Mouse (Mus musculus) kidney, postnatal 14 days (tissue): ENCODE measurements around the gene Egfr.

ENCODE experiments used
- DNase-seq: peaks from one replicate; pipeline ENCODE4 v3.0.0; 2022; ENCODE audit warnings: mixed read lengths

Gene Egfr

DNA sequence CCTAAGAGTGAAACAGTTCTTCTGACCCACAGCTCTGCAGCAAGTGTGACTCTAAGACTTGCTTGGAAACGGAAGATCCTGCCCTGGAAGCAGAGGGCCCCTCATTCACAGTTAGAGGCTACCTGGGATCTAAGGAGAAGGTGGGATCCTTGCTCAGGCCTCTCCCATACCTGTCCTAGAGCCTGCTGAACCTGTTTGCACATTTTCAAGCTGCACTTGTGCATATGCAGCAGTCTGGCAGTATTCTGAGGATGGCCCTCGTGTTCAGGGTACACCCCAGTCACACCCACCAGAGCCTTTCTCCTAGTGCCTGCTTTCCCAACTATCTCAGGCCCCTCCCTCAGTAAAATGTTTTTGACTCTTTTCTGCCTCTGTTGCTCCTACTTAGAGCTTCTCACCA lies 29.6 kb downstream of the Egfr start:
- no peak for DNase-seq

- peak; percentile 45 for DNase-seq
Measured at GRCm38 (mm10) chr11:16783926-16784659, 32.1 kb downstream of the Egfr start.

DNA sequence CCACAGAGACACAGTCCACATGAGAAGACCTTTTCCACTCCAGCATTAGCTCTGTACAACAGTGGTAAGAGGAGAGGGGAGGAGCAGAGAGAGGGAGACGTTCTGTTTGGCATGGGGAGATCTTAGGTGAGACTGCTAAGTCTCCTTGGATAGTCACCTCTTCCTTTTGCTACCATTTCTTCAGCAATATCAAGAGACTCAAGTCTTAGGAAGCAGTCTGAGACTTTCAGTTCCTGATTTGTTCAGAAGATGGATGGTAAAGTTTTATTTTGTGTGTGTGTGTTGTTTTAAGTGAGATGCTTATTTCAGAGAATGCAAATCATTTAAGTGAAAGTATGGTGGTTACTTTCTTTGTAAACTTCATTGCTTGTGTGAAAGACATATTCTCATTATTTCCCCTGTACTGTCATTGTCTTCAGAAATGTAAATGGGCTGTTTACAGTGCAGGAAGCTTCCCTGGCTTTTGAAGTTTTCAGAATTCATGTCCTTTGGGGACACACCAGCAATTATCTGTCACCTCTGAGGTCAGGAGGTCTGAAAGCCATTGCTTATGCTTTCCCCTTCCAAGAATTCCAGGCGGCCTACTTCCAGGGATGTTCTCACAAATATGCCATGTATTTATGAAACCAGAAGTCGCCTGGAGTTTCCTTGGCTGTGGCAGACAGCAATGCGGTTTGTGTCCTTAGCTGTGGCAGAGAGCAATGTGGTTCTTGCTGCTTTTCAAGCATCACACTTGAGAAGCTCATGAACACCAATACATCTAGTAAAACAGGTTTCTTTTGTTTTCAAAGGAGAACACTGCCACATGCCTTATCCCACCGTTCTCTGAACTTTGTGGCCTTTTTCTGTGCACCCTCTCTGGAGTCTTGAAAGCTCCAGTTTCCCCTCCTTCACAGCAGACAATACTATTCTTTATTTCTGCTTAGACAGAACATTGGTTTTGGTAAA lies 40.9 kb downstream of the Egfr start:
- DNase-seq: peak; percentile 36

DNA sequence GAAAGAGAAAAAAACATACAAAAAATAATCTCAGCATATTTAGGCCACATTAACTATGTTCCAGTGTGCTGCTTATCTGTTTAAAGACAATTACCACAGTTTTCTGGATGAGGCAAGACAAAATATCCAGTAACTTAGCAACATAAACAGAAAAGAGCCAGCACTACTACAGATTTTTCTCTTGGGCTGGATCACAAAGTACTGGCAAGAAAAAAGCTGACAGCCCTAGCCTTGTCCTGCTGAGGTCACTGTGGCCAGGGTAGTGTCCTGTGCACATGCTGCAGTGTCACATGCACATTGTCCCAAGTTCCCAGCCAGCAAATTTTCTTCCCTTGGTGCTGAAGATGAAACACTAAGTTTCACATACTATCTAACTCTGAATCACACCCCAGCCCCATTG lies 43.0 kb downstream of the Egfr start:
- DNase-seq: peak; percentile 35

DNA sequence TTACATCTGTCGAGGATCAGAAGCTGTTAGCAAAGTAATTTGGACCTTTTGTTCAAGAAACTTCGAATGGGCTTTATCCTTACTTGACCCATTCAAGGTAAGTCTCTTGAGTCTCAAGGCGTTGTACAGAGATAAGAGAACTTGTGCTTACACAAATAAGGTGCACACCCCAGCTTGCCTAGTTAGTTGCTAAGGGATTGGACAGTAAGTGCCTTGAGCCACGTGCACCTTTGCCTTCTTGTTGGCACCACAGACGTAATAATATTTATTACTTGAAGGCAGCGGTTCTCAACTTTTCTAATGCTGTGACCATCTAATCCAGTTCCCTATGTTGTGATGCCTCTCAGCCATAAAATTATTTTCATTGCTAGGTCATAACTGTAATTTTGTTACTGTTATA lies 43.5 kb downstream of the Egfr start:
- no peak for DNase-seq

DNA sequence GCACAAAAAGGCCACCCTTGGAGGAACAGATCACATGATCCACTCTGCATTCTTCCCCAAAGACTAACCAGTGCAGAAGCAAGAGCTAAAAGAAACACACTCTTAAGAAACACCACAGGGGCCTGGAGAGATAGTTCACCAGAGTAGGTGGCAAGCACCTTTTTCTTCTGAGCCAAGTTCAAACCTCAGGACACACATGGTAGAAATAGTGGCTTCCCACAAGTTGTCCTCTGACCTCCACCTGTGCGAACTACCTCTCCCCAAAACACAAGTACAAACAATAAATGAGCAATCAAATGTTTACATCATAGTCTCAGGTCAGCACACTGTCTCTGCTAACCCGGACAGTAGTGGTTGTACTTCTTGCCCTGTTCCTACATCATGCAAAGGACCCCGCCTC lies 45.5 kb downstream of the Egfr start:
- no peak for DNase-seq

GRCm38 (mm10) chr11:16798136-16798535 lies 46.1 kb downstream of the Egfr start:
- DNase-seq: no peak

DNA sequence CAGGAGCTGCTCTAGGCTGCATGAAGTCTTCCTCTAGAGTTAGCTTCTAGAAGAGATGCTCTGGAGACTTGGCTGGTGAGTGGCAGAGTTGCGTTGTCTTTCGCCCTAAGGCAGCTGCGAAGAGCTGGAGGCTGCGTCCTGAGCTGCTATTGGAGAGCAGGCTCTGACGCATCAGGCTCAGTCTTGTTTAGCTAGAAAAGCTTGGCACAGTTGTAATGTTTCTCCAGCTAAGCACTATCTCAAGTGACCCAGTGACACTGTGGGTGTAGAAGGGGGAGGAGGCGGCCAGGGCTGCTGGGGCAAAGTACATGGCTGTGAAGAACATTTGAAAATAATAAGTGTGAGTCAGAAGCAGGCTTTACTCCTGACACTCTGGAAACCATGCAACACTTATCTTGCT lies 48.5 kb downstream of the Egfr start:
- peak; percentile 89 for DNase-seq

GRCm38 (mm10) chr11:16802668-16803067 lies 50.7 kb downstream of the Egfr start:
- no peak for DNase-seq

- DNase-seq: peak; percentile 73
Measured at GRCm38 (mm10) chr11:16804016-16804415, 52.0 kb downstream of the Egfr start.

- no peak for DNase-seq
Measured at GRCm38 (mm10) chr11:16805886-16806285, 53.9 kb downstream of the Egfr start.

GRCm38 (mm10) chr11:16809161-16809967 lies 57.4 kb downstream of the Egfr start:
- DNase-seq: no peak

DNA sequence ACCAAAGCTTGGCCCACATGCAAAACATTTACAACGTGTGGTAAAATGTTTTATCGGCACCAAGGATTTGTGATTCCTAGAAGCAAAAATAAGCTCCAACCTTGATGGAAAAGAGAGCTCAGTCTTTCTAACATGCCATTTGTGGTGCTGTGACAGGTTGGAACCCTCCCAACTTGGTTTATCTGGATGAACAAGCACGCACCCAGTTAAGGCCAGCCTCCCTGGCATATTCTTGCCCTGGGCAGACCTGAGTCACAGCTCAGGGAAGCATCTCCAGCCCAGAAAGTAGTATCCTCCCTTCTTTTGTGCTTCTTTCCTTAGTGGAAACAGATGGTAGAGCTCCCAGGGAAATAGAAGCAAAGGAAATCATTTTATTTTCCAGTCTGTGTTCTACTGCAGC lies 58.1 kb downstream of the Egfr start:
- peak; percentile 31 for DNase-seq

DNA sequence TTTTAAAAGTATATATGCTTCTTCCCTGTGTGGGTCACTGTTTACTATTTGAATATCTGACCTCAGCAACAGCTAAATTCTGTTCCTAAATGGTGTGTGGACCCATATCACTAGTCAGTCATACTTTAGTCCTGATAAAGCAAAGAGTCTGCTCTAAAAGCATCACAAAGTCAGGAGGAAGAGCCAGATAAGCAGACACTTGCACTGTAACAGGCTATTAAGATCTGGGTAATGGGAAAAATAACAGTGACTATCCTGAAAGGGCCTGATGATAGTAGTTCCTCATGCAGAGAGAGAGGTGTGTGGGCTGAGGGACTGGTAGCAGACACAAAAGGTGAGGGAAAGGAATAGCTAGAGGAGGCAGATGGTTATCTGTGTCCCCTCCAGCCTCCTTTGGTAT lies 61.3 kb downstream of the Egfr start:
- DNase-seq: no peak

GRCm38 (mm10) chr11:16816414-16816813 lies 64.4 kb downstream of the Egfr start:
- no peak for DNase-seq

- no peak for DNase-seq
Measured at GRCm38 (mm10) chr11:16817336-16818034, 65.5 kb downstream of the Egfr start.

- no peak for DNase-seq
Measured at GRCm38 (mm10) chr11:16819424-16819823, 67.4 kb downstream of the Egfr start.

- DNase-seq: no peak
Measured at GRCm38 (mm10) chr11:16820138-16820537, 68.1 kb downstream of the Egfr start.

DNA sequence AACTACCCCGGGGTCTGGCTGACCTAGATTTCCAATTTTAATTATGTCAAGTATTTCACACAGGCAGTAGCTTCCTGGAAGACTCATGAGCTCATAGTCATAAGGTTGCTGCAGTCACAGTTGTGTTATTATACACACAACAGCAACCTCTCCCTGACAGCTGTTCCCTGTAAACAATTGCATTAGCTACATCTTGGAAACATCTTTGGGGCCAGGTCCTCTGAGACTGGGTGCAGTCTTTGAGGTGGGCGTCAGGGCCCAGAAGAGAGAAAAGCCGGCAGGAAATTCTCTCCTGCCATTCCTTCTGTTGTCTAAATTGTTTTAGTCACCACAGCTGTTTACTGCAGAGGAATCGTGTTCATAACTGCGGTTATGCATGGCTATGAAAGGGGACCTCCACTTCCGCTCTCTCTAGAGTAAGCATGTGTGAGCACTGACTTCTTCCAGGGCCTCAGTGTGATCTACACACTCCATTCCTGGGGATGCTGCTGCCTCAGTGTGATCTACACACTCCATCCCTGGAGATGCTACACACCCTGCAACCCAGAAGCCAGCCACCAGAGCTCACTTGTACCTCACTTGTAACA lies 69.8 kb downstream of the Egfr start:
- DNase-seq: no peak

- no peak for DNase-seq
Measured at GRCm38 (mm10) chr11:16823830-16824545, 72.0 kb downstream of the Egfr start.

DNA sequence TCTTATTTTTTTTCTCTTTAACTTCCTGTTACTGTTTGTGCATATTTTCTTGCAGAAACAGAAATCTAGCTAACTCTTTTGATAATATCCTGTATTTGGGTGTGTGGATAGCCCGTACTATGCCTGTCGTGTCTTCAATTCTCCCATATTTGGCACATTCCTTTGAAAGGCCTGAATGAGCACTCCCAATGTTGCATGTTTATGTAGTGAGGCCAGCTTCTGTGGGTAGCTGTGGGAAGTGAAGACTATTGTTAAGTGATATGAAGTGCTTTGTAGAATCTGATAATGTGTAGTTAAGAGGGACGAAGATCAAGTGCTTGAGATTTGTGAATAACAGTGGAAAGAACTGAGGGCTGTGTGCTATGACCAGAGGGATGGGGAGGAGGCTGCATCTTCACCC lies 77.5 kb downstream of the Egfr start:
- no peak for DNase-seq
